Mouse (Mus musculus) cortical plate, adult 2 months (tissue): ENCODE measurements around the gene Tiam1. TPM values are rescaled to one million over a fixed set of nuclear protein-coding genes. Genes with fewer than 3 reads are reported as not detected.

ENCODE experiments used
- H3K27ac ChIP-seq: fragments of 200-500 bp; 2 replicates; pipeline ENCODE4 v1.5.1; 2012; ENCODE audit warnings: low read length, control low read depth, inconsistent platforms; ENCODE audit not compliant: insufficient read depth
- H3K4me1 ChIP-seq: fragments of 200-500 bp; 2 replicates; pipeline ENCODE4 v1.6.1; 2011; ENCODE audit warnings: low read length; ENCODE audit not compliant: control insufficient read depth, insufficient read depth
- H3K4me3 ChIP-seq: fragments of 200-500 bp; 2 replicates; pipeline ENCODE4 v1.5.1; 2011; ENCODE audit warnings: mild to moderate bottlenecking, low read length, control low read depth; ENCODE audit not compliant: insufficient read depth
- CTCF ChIP-seq: fragments of 200-500 bp; IDR thresholded peaks from 2 replicates; pipeline ENCODE4 v1.5.1; 2011; ENCODE audit warnings: mild to moderate bottlenecking, control low read depth, low read length; ENCODE audit not compliant: insufficient read depth; ENCODE audit errors: extremely low read depth
- POLR2A ChIP-seq: fragments of 200-500 bp; IDR thresholded peaks from 2 replicates; pipeline ENCODE4 v1.6.1; 2011; ENCODE audit warnings: mild to moderate bottlenecking, low read length, control low read depth; ENCODE audit not compliant: insufficient read depth; ENCODE audit errors: extremely low read depth
- polyA plus RNA-seq: library from polyadenylated mRNA; depleted of rRNA; stranded (reverse); fragments of >200 nt; gene quantifications from 2 replicates; pipeline ENCODE4 v1.2.3, GENCODE M21; 2012

Tiam1 gene
- polyA plus RNA-seq, 1 experiment: 28.7 TPM

- peaks cover 8% of the 10 kb centered on the region for H3K4me1 ChIP-seq
- H3K27ac ChIP-seq: no peak overlapping the region
- TF ChIP-seq CTCF (no peak), POLR2A (no peak)
- H3K4me3 ChIP-seq: no peak overlapping the region
These were observed 257.0 kb downstream of the Tiam1 start for GRCm38 (mm10) chr16:89886561-89886960.

DNA sequence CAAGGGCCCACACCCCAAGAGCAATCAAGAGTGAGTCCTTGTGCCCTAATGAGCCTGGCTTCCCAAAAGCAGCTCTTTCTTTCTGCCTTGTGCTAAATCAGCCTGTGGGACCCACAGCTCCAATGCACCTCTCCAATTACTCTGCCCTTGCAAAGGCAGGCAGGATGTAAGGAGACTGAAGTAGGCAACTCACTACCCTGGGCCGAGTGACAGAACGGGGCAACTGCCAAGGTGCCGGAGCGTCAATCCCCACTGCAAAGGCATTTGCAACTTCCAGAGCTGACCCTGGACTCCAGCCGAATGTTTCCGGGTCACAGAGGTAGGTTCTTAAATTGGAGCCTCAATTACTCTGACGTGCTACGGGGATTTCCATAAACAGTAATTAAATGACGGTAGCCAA is 257.9 kb downstream of the Tiam1 start:
- peaks cover 8% of the 10 kb centered on the region for H3K4me1 ChIP-seq
- no peak overlapping the region for H3K4me3 ChIP-seq
- no peak overlapping the region for H3K27ac ChIP-seq
- TF ChIP-seq CTCF: no peak
- no peak for TF ChIP-seq POLR2A

GRCm38 (mm10) chr16:89883897-89884296 is 259.7 kb downstream of the Tiam1 start:
- H3K4me1 ChIP-seq: peaks cover 2% of the 10 kb centered on the region
- H3K4me3 ChIP-seq: no peak overlapping the region
- no peak overlapping the region for H3K27ac ChIP-seq
- TF ChIP-seq CTCF (no peak), POLR2A (no peak)

GRCm38 (mm10) chr16:89882477-89883234 is 260.9 kb downstream of the Tiam1 start:
- Histone ChIP-seq H3K4me1 (peaks cover 2% of the 10 kb centered on the region), H3K4me3 (no peak overlapping the region), H3K27ac (no peak overlapping the region)
- TF ChIP-seq CTCF (no peak), POLR2A (no peak)

DNA sequence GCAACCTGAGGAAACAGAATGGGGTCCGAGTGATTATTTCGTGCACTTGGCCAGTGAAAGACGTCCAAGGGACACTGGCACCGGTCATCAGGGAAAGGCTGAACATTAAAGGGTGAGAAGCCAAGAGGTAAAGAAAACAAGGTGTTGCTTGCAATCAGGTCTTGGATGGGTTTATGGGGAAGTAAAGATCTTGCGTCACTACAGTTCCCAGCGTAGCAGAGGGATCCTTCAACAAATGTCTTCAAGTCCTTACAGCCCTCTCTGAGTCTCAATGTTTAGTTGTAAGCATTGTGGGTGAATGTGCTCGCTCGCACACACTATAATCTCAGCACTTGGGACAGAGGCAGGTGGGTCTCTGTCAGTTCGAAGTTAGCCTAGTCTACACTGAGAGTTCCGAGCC is 266.4 kb downstream of the Tiam1 start:
- H3K27ac ChIP-seq: no peak overlapping the region
- TF ChIP-seq POLR2A: no peak
- TF ChIP-seq CTCF: no peak
- peaks cover 2% of the 10 kb centered on the region; the same call in 1 of the 2 replicates for H3K4me1 ChIP-seq
- no peak overlapping the region for H3K4me3 ChIP-seq

DNA sequence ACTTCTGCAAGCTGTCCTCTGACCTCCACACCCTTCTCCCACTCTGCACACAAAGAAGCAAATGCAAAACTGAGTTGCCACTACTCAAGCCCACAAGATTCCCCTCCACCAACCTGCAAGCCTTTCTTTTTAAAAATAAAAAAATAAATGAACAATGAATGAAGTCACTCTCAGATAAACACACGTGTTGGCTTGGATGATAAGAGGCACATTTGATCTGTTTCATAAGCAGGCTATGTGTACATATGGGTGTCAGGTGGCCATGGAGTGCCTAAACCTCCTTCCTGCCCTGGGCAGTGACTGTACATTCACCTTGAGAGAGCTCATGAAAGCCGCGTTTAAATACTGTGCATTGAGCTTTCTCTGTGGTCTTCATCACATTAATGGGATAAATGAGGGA is 267.5 kb downstream of the Tiam1 start:
- no peak for TF ChIP-seq CTCF
- TF ChIP-seq POLR2A: no peak
- Histone ChIP-seq H3K27ac (no peak overlapping the region), H3K4me3 (no peak overlapping the region), H3K4me1 (peaks cover 2% of the 10 kb centered on the region; the same call in 1 of the 2 replicates)

DNA sequence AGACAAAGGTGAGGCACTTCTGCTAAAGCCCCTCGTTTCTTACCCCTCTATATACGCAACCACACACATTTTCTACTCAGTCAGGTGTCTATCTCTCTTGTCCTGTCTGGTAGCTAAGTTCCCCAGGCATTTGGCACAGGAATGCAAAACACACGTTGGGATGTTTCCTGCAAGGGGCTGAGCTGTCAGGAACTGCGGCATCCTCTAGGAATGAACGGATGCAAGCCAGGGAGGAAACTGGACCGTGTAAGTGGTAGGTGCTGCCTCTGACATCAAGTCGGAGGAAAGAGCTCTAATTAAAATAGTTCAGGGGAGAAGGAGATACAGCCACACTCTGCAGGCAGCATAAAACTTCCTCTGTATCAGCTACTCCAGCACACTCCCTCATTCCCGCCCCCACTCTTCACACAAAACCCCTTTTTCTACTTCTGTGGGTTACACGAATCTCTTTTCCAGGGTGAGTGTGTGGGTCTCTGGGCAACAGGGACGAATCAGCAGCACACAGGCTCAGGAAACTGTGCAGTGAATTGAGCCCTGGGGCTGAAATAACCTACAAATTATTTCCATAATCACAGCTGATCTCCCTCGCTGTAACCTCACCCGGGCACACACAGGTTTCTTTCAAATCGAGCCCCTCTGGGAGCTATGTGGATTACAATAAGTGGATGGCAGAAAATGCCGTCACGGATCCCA is 269.4 kb downstream of the Tiam1 start:
- Histone ChIP-seq H3K4me3 (no peak overlapping the region), H3K27ac (no peak overlapping the region), H3K4me1 (peaks cover 2% of the 10 kb centered on the region; the same call in 1 of the 2 replicates)
- no peak for TF ChIP-seq CTCF

GRCm38 (mm10) chr16:89872011-89872942 is 271.3 kb downstream of the Tiam1 start:
- peak overlapping the region; percentile 28; the same call in 1 of the 2 replicates for H3K27ac ChIP-seq
- no peak for TF ChIP-seq CTCF
- no peak for TF ChIP-seq POLR2A
- no peak overlapping the region for H3K4me3 ChIP-seq
- peaks cover 2% of the 10 kb centered on the region; the same call in 1 of the 2 replicates for H3K4me1 ChIP-seq

GRCm38 (mm10) chr16:89871382-89871781 is 272.2 kb downstream of the Tiam1 start:
- TF ChIP-seq POLR2A (no peak), CTCF (no peak)

More at GRCm38 (mm10) chr16:89871382-89871781, 272.2 kb downstream of the Tiam1 start:
- peak overlapping the region; percentile 55; the same call in 1 of the 2 replicates for H3K27ac ChIP-seq
- no peak overlapping the region for H3K4me3 ChIP-seq
- peaks cover 2% of the 10 kb centered on the region; the same call in 1 of the 2 replicates for H3K4me1 ChIP-seq
